ENCODE assay signal across 8 mouse cellular contexts in the genomic region with DNA sequence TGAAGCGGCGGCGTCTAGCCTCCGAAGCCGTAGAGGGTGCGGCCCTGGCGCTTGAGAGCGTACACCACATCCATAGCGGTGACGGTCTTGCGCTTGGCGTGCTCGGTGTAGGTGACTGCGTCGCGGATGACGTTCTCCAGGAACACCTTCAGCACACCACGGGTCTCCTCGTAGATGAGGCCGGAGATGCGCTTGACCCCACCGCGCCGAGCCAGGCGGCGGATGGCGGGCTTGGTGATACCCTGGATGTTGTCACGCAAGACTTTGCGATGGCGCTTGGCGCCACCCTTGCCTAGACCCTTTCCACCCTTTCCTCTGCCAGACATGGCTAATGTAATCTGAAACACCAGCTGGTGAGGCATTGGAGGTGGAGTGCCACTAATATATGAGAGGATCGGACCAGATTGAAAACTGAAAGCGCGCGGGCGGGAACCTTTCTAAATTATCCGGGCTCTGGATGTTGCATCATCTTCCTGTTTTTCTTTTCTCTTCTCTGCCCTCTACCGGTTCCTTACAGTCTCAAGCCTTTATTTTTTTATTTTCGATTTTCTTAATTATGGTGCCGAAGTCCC. TPM values are rescaled to one million over a fixed set of nuclear protein-coding genes. Genes with fewer than 3 reads are reported as not detected.
DNase-seq lines count a peak whose midpoint lies in the region; ATAC-seq lines count a peak whose summit lies in the region.

Gene Hist2h4 (minus strand): TSS at position 333 of the 572 bp plus-strand sequence.

- H3K9me3 ChIP-seq in intestine, embryonic 15.5 days: no peaks in the 10 kb centered on the region

- H3K27me3 ChIP-seq in intestine, embryonic 15.5 days (replicated peaks): no peaks in the 10 kb centered on the region

- H3K27ac ChIP-seq in intestine, embryonic 15.5 days: peak within 1 kb of the TSS; percentile 99

- peaks cover 17% of the 10 kb centered on the region for H3K4me1 ChIP-seq in intestine, embryonic 15.5 days (replicated peaks)

- H3K9ac ChIP-seq in intestine, embryonic 15.5 days: peak within 1 kb of the TSS; percentile 68

- intact Hi-C loops in left cerebral cortex, postnatal 14 days (cut with DNase I): no loop called here

- H3K36me3 ChIP-seq in intestine, embryonic 15.5 days: no peaks in the 10 kb centered on the region

- peak; percentile 94 for DNase-seq in adrenal gland, adult 2 months
- peak; percentile 95 for DNase-seq in embryo, embryonic 11 days
- peak; percentile 92 for DNase-seq in gastrocnemius, postnatal 25 days
- peak; percentile 97 to 98 for DNase-seq in left cerebral cortex, postnatal 14 days (ENCODE audit: low spot score in 2 of 2)
- peak; percentile 91 for DNase-seq in right cerebral cortex, postnatal 14 days
- peak; percentile 94 for DNase-seq in urinary bladder, postnatal 25 days (ENCODE audit: low spot score)

- H3K4me3 ChIP-seq in intestine, embryonic 15.5 days (replicated peaks): peak within 1 kb of the TSS; percentile 53

- under 1% methylated on average over 40 of the region's 40 CpGs for WGBS in intestine, embryonic 15.5 days

- peak; percentile 91 for ATAC-seq in intestine, embryonic 15.5 days
- peak; percentile 89 for ATAC-seq in megakaryocyte-erythroid progenitor cell, adult 5-6 weeks (replicated peaks; ENCODE audit: low FRiP score, low TSS enrichment, poor library complexity, severe bottlenecking)

- H3K4me2 ChIP-seq in intestine, embryonic 15.5 days (replicated peaks): peak within 1 kb of the TSS; percentile 72

RNA-seq across cellular contexts. Expression of gene Hist2h4, which starts in this region (rescaled TPM):
- total RNA-seq in adrenal gland, adult 2 months (2021): 10 to 100 TPM; 15.2 to 26.7 TPM
- polyA plus RNA-seq in adrenal gland, adult 2 months (2012; rRNA removed): 2.7 and 2.8 TPM in 2 replicates
- total RNA-seq in gastrocnemius, postnatal 25 days (2021): 1 to 10 TPM; 7.5 to 8.7 TPM
- polyA plus RNA-seq in intestine, embryonic 15.5 days (2015; fragmentation: Nextera tagmentation; extraction: Ambion mirVana): 10.7 and 10.9 TPM in 2 replicates
- 10 to 100 TPM; 26.2 to 28.6 TPM for total RNA-seq in left cerebral cortex, postnatal 14 days (2021)
- 76.1 and 135 TPM in 2 replicates for total RNA-seq in megakaryocyte-erythroid progenitor cell, adult 5-6 weeks (2014; fragmentation: Nextera tagmentation)
- 49.9 and 105 TPM in 2 replicates for total RNA-seq in megakaryocyte-erythroid progenitor cell, adult 5-6 weeks (2017)

Comparison
In these comparisons a context has a peak if more than half of its experiments do, and no peak if none do; other contexts are left out.
1. Peak in every context shown above with its lines: DNase-seq, ATAC-seq, H3K4me3 ChIP-seq and H3K27ac ChIP-seq.